Mouse (Mus musculus): Measurements from ENCODE around the gene Dlgap3. TPM values are rescaled to one million over a fixed set of nuclear protein-coding genes. Genes with fewer than 3 reads are reported as not detected.

Dlgap3 gene
- polyA plus RNA-seq, 1 experiment from 2014 or later = not detected

GRCm38 (mm10) chr4:127190921-127191320 lies 21.9 kb downstream of the Dlgap3 start:
- no peaks in the 10 kb centered on the region for H3K36me3 ChIP-seq (ENCODE audit: inconsistent target)
- WGBS (ENCODE audit: missing documents) = 84% methylated on average over 6 of the region's 6 CpGs

GRCm38 (mm10) chr4:127192704-127193103 lies 23.7 kb downstream of the Dlgap3 start:
- Histone ChIP-seq H3K4me3 (ENCODE audit: inconsistent target) (no peak overlapping the region), H3K27ac (no peak overlapping the region), H3K79me2 (ENCODE audit: inconsistent target) (no peaks in the 10 kb centered on the region), H3K36me3 (ENCODE audit: inconsistent target) (no peaks in the 10 kb centered on the region)
- WGBS (ENCODE audit: missing documents) = 71% methylated on average over 8 of the region's 8 CpGs

More at GRCm38 (mm10) chr4:127190921-127191320, 21.9 kb downstream of the Dlgap3 start:
- H3K79me2 ChIP-seq (ENCODE audit: inconsistent target) = no peaks in the 10 kb centered on the region
- no peak overlapping the region for H3K4me3 ChIP-seq (ENCODE audit: inconsistent target)
- H3K27ac ChIP-seq = no peak overlapping the region

- H3K4me3 ChIP-seq (ENCODE audit: inconsistent target) = no peak overlapping the region
- no peaks in the 10 kb centered on the region for H3K79me2 ChIP-seq (ENCODE audit: inconsistent target)
- no peak overlapping the region for H3K27ac ChIP-seq
- WGBS (ENCODE audit: missing documents) = 62% methylated on average over 14 of the region's 14 CpGs
- no peaks in the 10 kb centered on the region for H3K36me3 ChIP-seq (ENCODE audit: inconsistent target)
Observed at GRCm38 (mm10) chr4:127193378-127194155, 24.6 kb downstream of the Dlgap3 start.

- H3K4me3 ChIP-seq (ENCODE audit: inconsistent target) = no peak overlapping the region
- no peak overlapping the region for H3K27ac ChIP-seq
- 85% methylated on average over 17 of the region's 25 CpGs for WGBS (ENCODE audit: missing documents)
- H3K36me3 ChIP-seq (ENCODE audit: inconsistent target) = no peaks in the 10 kb centered on the region
- H3K79me2 ChIP-seq (ENCODE audit: inconsistent target) = no peaks in the 10 kb centered on the region
Observed at GRCm38 (mm10) chr4:127194477-127195269, 25.7 kb downstream of the Dlgap3 start.

GRCm38 (mm10) chr4:127198609-127199008 lies 29.6 kb downstream of the Dlgap3 start:
- Histone ChIP-seq H3K36me3 (ENCODE audit: inconsistent target) (no peaks in the 10 kb centered on the region), H3K79me2 (ENCODE audit: inconsistent target) (no peaks in the 10 kb centered on the region), H3K27ac (no peak overlapping the region), H3K4me3 (ENCODE audit: inconsistent target) (no peak overlapping the region)
- WGBS (ENCODE audit: missing documents) = 64% methylated on average over 6 of the region's 6 CpGs

GRCm38 (mm10) chr4:127199406-127199805 lies 30.4 kb downstream of the Dlgap3 start:
- 70% methylated on average over 12 of the region's 12 CpGs for WGBS (ENCODE audit: missing documents)
- no peaks in the 10 kb centered on the region for H3K36me3 ChIP-seq (ENCODE audit: inconsistent target)
- H3K4me3 ChIP-seq (ENCODE audit: inconsistent target) = no peak overlapping the region
- no peaks in the 10 kb centered on the region for H3K79me2 ChIP-seq (ENCODE audit: inconsistent target)
- H3K27ac ChIP-seq = no peak overlapping the region

- H3K4me3 ChIP-seq (ENCODE audit: inconsistent target) = no peak overlapping the region
- no peaks in the 10 kb centered on the region for H3K36me3 ChIP-seq (ENCODE audit: inconsistent target)
- 91% methylated on average over 12 of the region's 12 CpGs for WGBS (ENCODE audit: missing documents)
- no peaks in the 10 kb centered on the region for H3K79me2 ChIP-seq (ENCODE audit: inconsistent target)
- H3K27ac ChIP-seq = no peak overlapping the region
Observed at GRCm38 (mm10) chr4:127200164-127200722, 31.2 kb downstream of the Dlgap3 start.

- H3K27ac ChIP-seq = no peak overlapping the region
- no peaks in the 10 kb centered on the region for H3K79me2 ChIP-seq (ENCODE audit: inconsistent target)
- 59% methylated on average over 13 of the region's 13 CpGs for WGBS (ENCODE audit: missing documents)
- H3K4me3 ChIP-seq (ENCODE audit: inconsistent target) = no peak overlapping the region
- no peaks in the 10 kb centered on the region for H3K36me3 ChIP-seq (ENCODE audit: inconsistent target)
Observed at GRCm38 (mm10) chr4:127200769-127201617, 32.0 kb downstream of the Dlgap3 start.

GRCm38 (mm10) chr4:127203081-127203480 lies 34.1 kb downstream of the Dlgap3 start:
- Histone ChIP-seq H3K27ac (no peak overlapping the region), H3K36me3 (ENCODE audit: inconsistent target) (no peaks in the 10 kb centered on the region), H3K79me2 (ENCODE audit: inconsistent target) (no peaks in the 10 kb centered on the region), H3K4me3 (ENCODE audit: inconsistent target) (no peak overlapping the region)
- WGBS (ENCODE audit: missing documents) = 78% methylated on average over 1 of the region's 1 CpGs

- no peak overlapping the region for H3K4me3 ChIP-seq (ENCODE audit: inconsistent target)
- H3K36me3 ChIP-seq (ENCODE audit: inconsistent target) = no peaks in the 10 kb centered on the region
- 88% methylated on average over 9 of the region's 9 CpGs for WGBS (ENCODE audit: missing documents)
- no peak overlapping the region for H3K27ac ChIP-seq
- H3K79me2 ChIP-seq (ENCODE audit: inconsistent target) = no peaks in the 10 kb centered on the region
Observed at GRCm38 (mm10) chr4:127211318-127211717, 42.3 kb downstream of the Dlgap3 start.

- H3K79me2 ChIP-seq (ENCODE audit: inconsistent target) = no peaks in the 10 kb centered on the region
- 25% methylated on average over 24 of the region's 28 CpGs for WGBS (ENCODE audit: missing documents)
- no peak overlapping the region for H3K4me3 ChIP-seq (ENCODE audit: inconsistent target)
- no peaks in the 10 kb centered on the region for H3K36me3 ChIP-seq (ENCODE audit: inconsistent target)
- no peak overlapping the region for H3K27ac ChIP-seq
Observed at GRCm38 (mm10) chr4:127214510-127214909, 45.5 kb downstream of the Dlgap3 start.

GRCm38 (mm10) chr4:127215103-127215502 lies 46.1 kb downstream of the Dlgap3 start:
- no peak overlapping the region for H3K4me3 ChIP-seq (ENCODE audit: inconsistent target)
- WGBS (ENCODE audit: missing documents) = 62% methylated on average over 11 of the region's 11 CpGs
- H3K79me2 ChIP-seq (ENCODE audit: inconsistent target) = no peaks in the 10 kb centered on the region
- H3K36me3 ChIP-seq (ENCODE audit: inconsistent target) = no peaks in the 10 kb centered on the region
- no peak overlapping the region for H3K27ac ChIP-seq

- H3K36me3 ChIP-seq (ENCODE audit: inconsistent target) = no peaks in the 10 kb centered on the region
- WGBS (ENCODE audit: missing documents) = 51% methylated on average over 4 of the region's 9 CpGs
- no peak overlapping the region for H3K4me3 ChIP-seq (ENCODE audit: inconsistent target)
- H3K79me2 ChIP-seq (ENCODE audit: inconsistent target) = no peaks in the 10 kb centered on the region
- H3K27ac ChIP-seq = no peak overlapping the region
Observed at GRCm38 (mm10) chr4:127215799-127216198, 46.8 kb downstream of the Dlgap3 start.

GRCm38 (mm10) chr4:127216251-127216651 lies 47.2 kb downstream of the Dlgap3 start:
- WGBS (ENCODE audit: missing documents) = 62% methylated on average over 4 of the region's 4 CpGs
- Histone ChIP-seq H3K27ac (no peak overlapping the region), H3K36me3 (ENCODE audit: inconsistent target) (no peaks in the 10 kb centered on the region), H3K79me2 (ENCODE audit: inconsistent target) (no peaks in the 10 kb centered on the region), H3K4me3 (ENCODE audit: inconsistent target) (no peak overlapping the region)
